Mouse (Mus musculus) liver, embryonic 13.5 days (tissue): Measurements from ENCODE around the gene Exosc9. TPM values are rescaled to one million over a fixed set of nuclear protein-coding genes. Genes with fewer than 3 reads are reported as not detected.

Source experiments
- ATAC-seq: fragments of 200-750 bp; cut with Nextera tagmentation; 2 replicates; pipeline ENCODE4 v1.8.0; 2017; ENCODE audit warnings: low read depth, mild to moderate bottlenecking, moderate number of reproducible peaks, moderate library complexity
- DNase-seq: peaks from one replicate; pipeline ENCODE4 v3.0.0; 2022
- H3K27ac ChIP-seq: fragments of 300-500 bp; sonication (generic); 2 replicates; pipeline ENCODE4 v1.5.1; 2015; ENCODE audit warnings: moderate library complexity, mild to moderate bottlenecking, inconsistent platforms
- H3K27me3 ChIP-seq: fragments of 300-500 bp; sonication (generic); 2 replicates; pipeline ENCODE4 v1.6.1; 2015; ENCODE audit warnings: mild to moderate bottlenecking, inconsistent platforms
- H3K36me3 ChIP-seq: fragments of 300-500 bp; sonication (generic); 2 replicates; pipeline ENCODE4 v1.6.1; 2015; ENCODE audit warnings: mild to moderate bottlenecking, inconsistent platforms
- H3K4me1 ChIP-seq: fragments of 300-500 bp; sonication (generic); replicated peaks from 2 replicates; pipeline ENCODE4 v1.6.1; 2015; ENCODE audit warnings: inconsistent platforms
- H3K4me2 ChIP-seq: fragments of 300-500 bp; sonication (generic); 2 replicates; pipeline ENCODE4 v1.6.1; 2015; ENCODE audit warnings: inconsistent platforms, mild to moderate bottlenecking, moderate library complexity
- H3K4me3 ChIP-seq: fragments of 300-500 bp; sonication (generic); replicated peaks from 2 replicates; pipeline ENCODE4 v1.5.1; 2015; ENCODE audit warnings: mild to moderate bottlenecking, inconsistent platforms
- H3K9ac ChIP-seq: fragments of 300-500 bp; sonication (generic); 2 replicates; pipeline ENCODE4 v1.6.1; 2015; ENCODE audit warnings: mild to moderate bottlenecking, inconsistent platforms
- H3K9me3 ChIP-seq: fragments of 300-500 bp; sonication (generic); replicated peaks from 2 replicates; pipeline ENCODE4 v1.6.1; 2016; ENCODE audit warnings: inconsistent platforms
- WGBS: fragments of 180-500 bp; shearing (Covaris S2); methylation state at CpG from one replicate; pipeline ENCODE4 v1.1.7; 2015; ENCODE audit not compliant: insufficient replicate concordance; 5-methylcytosine and 5-hydroxymethylcytosine counted together
- polyA plus RNA-seq: library from polyadenylated mRNA; unstranded; fragments of >200 nt; fragmentation: Nextera tagmentation; extraction: Ambion mirVana; gene quantifications from 2 replicates; pipeline ENCODE4 v1.2.1, GENCODE M21; 2015

Exosc9 gene
- polyA plus RNA-seq, 1 experiment from 2014 or later: 57.3 TPM

- H3K27ac ChIP-seq: no peak overlapping the region
- DNase-seq (no peak), ATAC-seq (no peak)
- no peak overlapping the region for H3K4me3 ChIP-seq
- no peaks in the 10 kb centered on the region for H3K9me3 ChIP-seq
- no peaks in the 10 kb centered on the region for H3K36me3 ChIP-seq
- 0 out of 2 replicates have a peak, but pooled peaks cover 3% of the 10 kb centered on the region for H3K4me1 ChIP-seq
- 54% methylated on average over 2 of the region's 2 CpGs for WGBS
- H3K27me3 ChIP-seq: peaks cover 28% of the 10 kb centered on the region
- no peak overlapping the region for H3K9ac ChIP-seq
- no peak overlapping the region for H3K4me2 ChIP-seq
Measured at GRCm38 (mm10) chr3:36531242-36531641, 21.2 kb upstream of the Exosc9 start.

GRCm38 (mm10) chr3:36531979-36532542 is 20.3 kb upstream of the Exosc9 start:
- Histone ChIP-seq H3K9ac (no peak overlapping the region), H3K4me2 (peak overlapping the region; percentile 56), H3K4me3 (peak overlapping the region; percentile 43), H3K9me3 (no peaks in the 10 kb centered on the region), H3K36me3 (no peaks in the 10 kb centered on the region), H3K27me3 (peaks cover 28% of the 10 kb centered on the region), H3K27ac (no peak overlapping the region), H3K4me1 (0 out of 2 replicates have a peak, but pooled peaks cover 3% of the 10 kb centered on the region)
- 8% methylated on average over 18 of the region's 18 CpGs for WGBS
- DNase-seq: no peak
- ATAC-seq: no peak

GRCm38 (mm10) chr3:36532738-36533137 is 19.7 kb upstream of the Exosc9 start:
- 46% methylated on average over 7 of the region's 7 CpGs for WGBS
- no peaks in the 10 kb centered on the region for H3K9me3 ChIP-seq
- H3K27ac ChIP-seq: no peak overlapping the region
- ATAC-seq (no peak), DNase-seq (no peak)
- 0 out of 2 replicates have a peak, but pooled peaks cover 3% of the 10 kb centered on the region for H3K4me1 ChIP-seq
- no peak overlapping the region for H3K9ac ChIP-seq
- H3K27me3 ChIP-seq: peaks cover 28% of the 10 kb centered on the region
- no peak overlapping the region for H3K4me3 ChIP-seq
- no peaks in the 10 kb centered on the region for H3K36me3 ChIP-seq
- H3K4me2 ChIP-seq: 0 out of 2 replicates have a peak overlapping the region, but pooled peaks have one; percentile 56

- WGBS: 0% methylated on average over 1 of the region's 1 CpGs
- DNase-seq (no peak), ATAC-seq (no peak)
- Histone ChIP-seq H3K4me2 (no peak overlapping the region), H3K4me1 (0 out of 2 replicates have a peak, but pooled peaks cover 3% of the 10 kb centered on the region), H3K9me3 (no peaks in the 10 kb centered on the region), H3K36me3 (no peaks in the 10 kb centered on the region), H3K27ac (no peak overlapping the region), H3K9ac (no peak overlapping the region), H3K27me3 (peaks cover 28% of the 10 kb centered on the region), H3K4me3 (no peak overlapping the region)
Measured at GRCm38 (mm10) chr3:36533201-36533672, 19.2 kb upstream of the Exosc9 start.

- H3K4me2 ChIP-seq: no peak overlapping the region
- no peaks in the 10 kb centered on the region for H3K9me3 ChIP-seq
- 71% methylated on average over 12 of the region's 12 CpGs for WGBS
- 0 out of 2 replicates have a peak, but pooled peaks cover 3% of the 10 kb centered on the region for H3K4me1 ChIP-seq
- H3K36me3 ChIP-seq: no peaks in the 10 kb centered on the region
- H3K9ac ChIP-seq: no peak overlapping the region
- H3K27ac ChIP-seq: no peak overlapping the region
- peaks cover 21% of the 10 kb centered on the region for H3K27me3 ChIP-seq
- H3K4me3 ChIP-seq: no peak overlapping the region
- DNase-seq (no peak), ATAC-seq (no peak)
Measured at GRCm38 (mm10) chr3:36536041-36536440, 16.4 kb upstream of the Exosc9 start.

- H3K9ac ChIP-seq: no peak overlapping the region
- 68% methylated on average over 4 of the region's 4 CpGs for WGBS
- no peak overlapping the region for H3K27ac ChIP-seq
- H3K4me2 ChIP-seq: no peak overlapping the region
- no peaks in the 10 kb centered on the region for H3K36me3 ChIP-seq
- peaks cover 5% of the 10 kb centered on the region; the same call in 1 of the 2 replicates for H3K27me3 ChIP-seq
- 0 out of 2 replicates have a peak, but pooled peaks cover under 1% of the 10 kb centered on the region for H3K4me1 ChIP-seq
- DNase-seq: no peak
- no peak for ATAC-seq
- no peaks in the 10 kb centered on the region for H3K9me3 ChIP-seq
- H3K4me3 ChIP-seq: no peak overlapping the region
Measured at GRCm38 (mm10) chr3:36537701-36538470, 14.5 kb upstream of the Exosc9 start.

GRCm38 (mm10) chr3:36540756-36541155 is 11.7 kb upstream of the Exosc9 start:
- Histone ChIP-seq H3K4me1 (no peaks in the 10 kb centered on the region), H3K4me3 (no peak overlapping the region), H3K4me2 (no peak overlapping the region), H3K36me3 (no peaks in the 10 kb centered on the region), H3K27me3 (no peaks in the 10 kb centered on the region), H3K9me3 (no peaks in the 10 kb centered on the region), H3K27ac (no peak overlapping the region), H3K9ac (no peak overlapping the region)
- 24% methylated on average over 2 of the region's 2 CpGs for WGBS
- DNase-seq (no peak), ATAC-seq (no peak)

- Histone ChIP-seq H3K36me3 (no peaks in the 10 kb centered on the region), H3K4me1 (no peaks in the 10 kb centered on the region), H3K9ac (no peak overlapping the region), H3K27me3 (no peaks in the 10 kb centered on the region), H3K4me3 (no peak overlapping the region), H3K4me2 (no peak overlapping the region), H3K9me3 (no peaks in the 10 kb centered on the region), H3K27ac (no peak overlapping the region)
- DNase-seq: no peak
- 60% methylated on average over 2 of the region's 2 CpGs for WGBS
- ATAC-seq: no peak
Measured at GRCm38 (mm10) chr3:36541399-36541798, 11.0 kb upstream of the Exosc9 start.

GRCm38 (mm10) chr3:36544961-36545360 is 7.4 kb upstream of the Exosc9 start:
- Histone ChIP-seq H3K27ac (no peak overlapping the region), H3K9me3 (no peaks in the 10 kb centered on the region), H3K36me3 (no peaks in the 10 kb centered on the region), H3K4me2 (no peak overlapping the region), H3K4me1 (no peaks in the 10 kb centered on the region), H3K4me3 (no peak overlapping the region), H3K27me3 (no peaks in the 10 kb centered on the region), H3K9ac (no peak overlapping the region)
- DNase-seq: no peak
- no peak for ATAC-seq
- WGBS: 64% methylated on average over 3 of the region's 3 CpGs

- peaks cover 7% of the 10 kb centered on the region for H3K27me3 ChIP-seq
- no peak overlapping the region for H3K4me3 ChIP-seq
- H3K9ac ChIP-seq: no peak overlapping the region
- no peaks in the 10 kb centered on the region for H3K9me3 ChIP-seq
- no peak overlapping the region for H3K27ac ChIP-seq
- ATAC-seq: no peak
- H3K36me3 ChIP-seq: peaks cover 25% of the 10 kb centered on the region
- H3K4me2 ChIP-seq: no peak overlapping the region
- WGBS: 51% methylated on average over 9 of the region's 9 CpGs
- H3K4me1 ChIP-seq: peaks cover 24% of the 10 kb centered on the region
- no peak for DNase-seq
Measured at GRCm38 (mm10) chr3:36551343-36551742, 1.1 kb upstream of the Exosc9 start.

- H3K27me3 ChIP-seq: peaks cover 7% of the 10 kb centered on the region
- peaks cover 24% of the 10 kb centered on the region for H3K4me1 ChIP-seq
- H3K9ac ChIP-seq: peak overlapping the region; percentile 87
- ATAC-seq (no peak; the same call in 1 of the 2 replicates), DNase-seq (no peak)
- 25% methylated on average over 12 of the region's 12 CpGs for WGBS
- H3K4me2 ChIP-seq: peak overlapping the region; percentile 83
- H3K27ac ChIP-seq: no peak overlapping the region
- H3K4me3 ChIP-seq: peak overlapping the region; percentile 94
- no peaks in the 10 kb centered on the region for H3K9me3 ChIP-seq
- peaks cover 30% of the 10 kb centered on the region for H3K36me3 ChIP-seq
Measured at GRCm38 (mm10) chr3:36551851-36552384, 488 bp upstream of the Exosc9 start.
